Mouse (Mus musculus) E14TG2a.4 (cell line): Measurements from ENCODE around the gene Synj1.

Experiments used
- CTCF ChIP-seq: conservative IDR thresholded peaks from 2 replicates; pipeline ENCODE4 v1.5.1; 2014; ENCODE audit warnings: low read length
- POU5F1 ChIP-seq: IDR thresholded peaks from 2 replicates; pipeline ENCODE4 v1.6.1; 2014; ENCODE audit warnings: low read length, borderline replicate concordance

DNA sequence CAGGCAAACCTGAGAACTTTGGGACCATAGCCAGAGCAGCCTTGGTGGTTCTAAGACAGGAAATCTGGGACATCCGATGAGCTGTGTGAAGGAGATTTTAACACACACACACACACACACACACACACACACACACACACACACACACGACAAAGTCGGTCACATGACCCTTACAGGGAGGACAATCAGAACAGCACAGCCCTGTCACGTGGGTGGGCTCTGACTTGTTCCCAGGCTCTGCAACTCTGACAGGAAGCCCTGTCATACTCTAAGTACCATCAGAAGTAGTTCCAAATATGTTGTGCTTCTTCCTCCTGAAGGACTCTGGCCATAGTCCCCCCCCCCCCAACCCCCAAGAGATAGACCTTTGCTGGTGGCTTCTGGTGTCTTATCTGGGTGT is 109.7 kb downstream of the Synj1 start:
- TF ChIP-seq CTCF, result no peak
- no peak for TF ChIP-seq POU5F1
